9 mouse cellular contexts compared by ENCODE assay signal in the genomic region with DNA sequence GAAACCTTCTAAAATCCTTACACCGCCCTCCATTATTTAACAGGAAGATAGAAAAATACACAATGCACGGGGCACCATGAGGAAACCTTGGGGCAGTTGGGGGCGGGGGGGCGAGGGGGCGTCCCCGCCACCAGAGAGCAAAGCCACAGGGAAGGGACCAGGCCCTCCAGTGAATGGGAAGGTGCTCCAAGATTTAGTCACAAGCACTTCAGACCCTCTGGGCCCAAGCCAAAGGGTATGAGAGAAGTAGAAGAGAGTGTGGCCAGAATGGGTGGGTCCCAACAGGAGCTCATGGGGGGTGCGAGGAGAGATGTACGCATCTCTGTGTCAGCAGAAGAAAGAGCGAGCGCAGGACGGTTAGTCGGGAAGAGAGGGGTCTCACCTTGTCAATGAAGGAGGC. TPM values are rescaled to one million over a fixed set of nuclear protein-coding genes. Genes with fewer than 3 reads are reported as not detected.
A peak's percentile ranks its signal among the peaks of the same experiment; 100 is the strongest.
DNase-seq lines count a peak whose midpoint lies in the region; ATAC-seq and TF ChIP-seq lines count a peak whose summit lies in the region.
"Had no signal": no experiment of that assay in that cellular context is flagged by ENCODE, and none has a peak within 500 bp of the region (broad histone marks: within the 10 kb centered on the region; RNA-seq: fewer than 3 reads in every experiment).

No protein-coding gene starts in this region.

- H3K27me3 ChIP-seq in heart, postnatal 0 days (ENCODE audit: control insufficient read depth, insufficient read depth, low read length): peaks cover 38% of the 10 kb centered on the region; the same call in 1 of the 2 replicates
- H3K27me3 ChIP-seq in forebrain, embryonic 10.5 days (ENCODE audit: poor library complexity, severe bottlenecking): peaks cover 92% of the 10 kb centered on the region
- H3K27me3 ChIP-seq in limb, embryonic 12.5 days: peaks cover 64% of the 10 kb centered on the region
- H3K27me3 ChIP-seq in midbrain, embryonic 16.5 days (ENCODE audit: control insufficient read depth, insufficient read depth, low read depth, low read length): peaks cover 37% of the 10 kb centered on the region

- no peak for TF ChIP-seq CTCF in heart, postnatal 0 days (IDR thresholded peaks at IDR 0.05; ENCODE audit: low read depth)

- WGBS in heart, postnatal 0 days: 25% methylated on average over 12 of the region's 12 CpGs
- 8% methylated on average over 12 of the region's 12 CpGs for WGBS in forebrain, embryonic 10.5 days
- WGBS in limb, embryonic 12.5 days: 16% methylated on average over 12 of the region's 12 CpGs
- WGBS in midbrain, embryonic 16.5 days: 19% methylated on average over 9 of the region's 12 CpGs

- no peak for DNase-seq in heart, postnatal 0 days (ENCODE audit: low spot score)
- DNase-seq in heart, postnatal 36 days: no peak
- DNase-seq in forebrain, embryonic 10.5 days (ENCODE audit: extremely low spot score, low spot score): no peak
- no peak for DNase-seq in gastrocnemius, adult 18-20 months (ENCODE audit: low spot score)
- DNase-seq in T-cell, adult 2 months (ENCODE audit: low spot score): no peak
- no peak for DNase-seq in spleen, postnatal 10 days (ENCODE audit: low spot score in 2 of 2)

- H3K36me3 ChIP-seq in heart, postnatal 0 days (replicated peaks; ENCODE audit: control insufficient read depth, insufficient read depth, low read length): no peaks in the 10 kb centered on the region
- no peaks in the 10 kb centered on the region for H3K36me3 ChIP-seq in forebrain, embryonic 10.5 days (replicated peaks)
- H3K36me3 ChIP-seq in limb, embryonic 12.5 days: no peaks in the 10 kb centered on the region
- no peaks in the 10 kb centered on the region for H3K36me3 ChIP-seq in midbrain, embryonic 16.5 days (ENCODE audit: control insufficient read depth, insufficient read depth, low read length)

- peak overlapping the region; percentile 62 for H3K4me2 ChIP-seq in heart, postnatal 0 days (ENCODE audit: low read depth, low read length)
- H3K4me2 ChIP-seq in limb, embryonic 12.5 days: peak overlapping the region; percentile 60
- H3K4me2 ChIP-seq in midbrain, embryonic 16.5 days (ENCODE audit: low read length): peak overlapping the region; percentile 42

- H3K4me1 ChIP-seq in heart, postnatal 0 days (ENCODE audit: control insufficient read depth, insufficient read depth): peaks cover 4% of the 10 kb centered on the region
- H3K4me1 ChIP-seq in forebrain, embryonic 10.5 days: peaks cover 52% of the 10 kb centered on the region
- H3K4me1 ChIP-seq in limb, embryonic 12.5 days (replicated peaks): peaks cover 36% of the 10 kb centered on the region
- H3K4me1 ChIP-seq in midbrain, embryonic 16.5 days (ENCODE audit: control insufficient read depth, insufficient read depth, low read length): peaks cover 17% of the 10 kb centered on the region

- intact Hi-C loops in heart, postnatal 36 days (cut with DNase I): no loop called here

- no peaks in the 10 kb centered on the region for H3K9me3 ChIP-seq in heart, postnatal 0 days (replicated peaks; ENCODE audit: control insufficient read depth, low read length)
- H3K9me3 ChIP-seq in forebrain, embryonic 10.5 days: no peaks in the 10 kb centered on the region
- no peaks in the 10 kb centered on the region for H3K9me3 ChIP-seq in limb, embryonic 12.5 days
- no peaks in the 10 kb centered on the region for H3K9me3 ChIP-seq in midbrain, embryonic 16.5 days (replicated peaks; ENCODE audit: control insufficient read depth, low read length, poor library complexity, severe bottlenecking)

- ATAC-seq in heart, postnatal 0 days (ENCODE audit: insufficient read depth, low read depth): no peak
- no peak for ATAC-seq in limb, embryonic 12.5 days (ENCODE audit: insufficient number of reproducible peaks, insufficient read depth, low FRiP score, low TSS enrichment, low read depth)
- no peak for ATAC-seq in midbrain, embryonic 16.5 days

- H3K4me3 ChIP-seq in heart, postnatal 0 days (ENCODE audit: low read depth, low read length): peak overlapping the region; percentile 40
- peak overlapping the region; percentile 53 for H3K4me3 ChIP-seq in forebrain, embryonic 10.5 days
- H3K4me3 ChIP-seq in limb, embryonic 12.5 days (replicated peaks): peak overlapping the region; percentile 36
- no peak overlapping the region; the same call in 1 of the 2 replicates for H3K4me3 ChIP-seq in midbrain, embryonic 16.5 days (ENCODE audit: low read depth, low read length)
- H3K4me3 ChIP-seq: myocyte had no signal

- TF ChIP-seq EP300 in heart, postnatal 0 days (IDR thresholded peaks at IDR 0.05; ENCODE audit: low read depth): no peak

- H3K27ac ChIP-seq in heart, postnatal 0 days (ENCODE audit: low read depth): no peak overlapping the region
- H3K27ac ChIP-seq in forebrain, embryonic 10.5 days: peak overlapping the region; percentile 82
- no peak overlapping the region for H3K27ac ChIP-seq in limb, embryonic 12.5 days
- H3K27ac ChIP-seq in midbrain, embryonic 16.5 days (ENCODE audit: low read length): no peak overlapping the region

- H3K9ac ChIP-seq in heart, postnatal 0 days (replicated peaks; ENCODE audit: low read depth, low read length): peak overlapping the region; percentile 24; the same call in 1 of the 2 replicates
- no peak overlapping the region for H3K9ac ChIP-seq in limb, embryonic 12.5 days (replicated peaks)
- H3K9ac ChIP-seq in midbrain, embryonic 16.5 days (ENCODE audit: low read depth, low read length): no peak overlapping the region

RNA-seq across cellular contexts. Expression of a gene that starts 0.8 kb away (rescaled TPM):
- 19.0 and 110 TPM in 2 replicates for total RNA-seq in heart, postnatal 0 days (2014; rRNA removed; ENCODE audit: low replicate concordance)
- 7.2 and 10.0 TPM in 2 replicates for polyA plus RNA-seq in heart, postnatal 0 days (2015; fragmentation: Nextera tagmentation; extraction: Ambion mirVana)
- 1 to 10 TPM; 1.4 to 2.5 TPM for total RNA-seq in heart, postnatal 36 days (2021)
- polyA plus RNA-seq in forebrain, embryonic 10.5 days (2016; fragmentation: Nextera tagmentation; extraction: Ambion mirVana): 32.6 and 35.6 TPM in 2 replicates
- 10.3 and 11.3 TPM in 2 replicates for polyA plus RNA-seq in limb, embryonic 12.5 days (2016; fragmentation: Nextera tagmentation; extraction: Ambion mirVana)
- polyA plus RNA-seq in midbrain, embryonic 16.5 days (2015; fragmentation: Nextera tagmentation; extraction: Ambion mirVana): 2.2 TPM in 2 replicates
- total RNA-seq in gastrocnemius, adult 18-20 months (2021): under 1 TPM; 0.16 to 0.21 TPM

RNA-seq across cellular contexts. Expression of a gene that starts 24.5 kb away (rescaled TPM):
- 12.9 and 75.9 TPM in 2 replicates for total RNA-seq in heart, postnatal 0 days (2014; rRNA removed; ENCODE audit: low replicate concordance)
- 15.0 and 15.3 TPM in 2 replicates for polyA plus RNA-seq in heart, postnatal 0 days (2015; fragmentation: Nextera tagmentation; extraction: Ambion mirVana)
- 1 to 10 TPM; 2.5 to 5.1 TPM for total RNA-seq in heart, postnatal 36 days (2021)
- polyA plus RNA-seq in forebrain, embryonic 10.5 days (2016; fragmentation: Nextera tagmentation; extraction: Ambion mirVana): 34.4 and 37.1 TPM in 2 replicates
- 21.2 and 21.5 TPM in 2 replicates for polyA plus RNA-seq in limb, embryonic 12.5 days (2016; fragmentation: Nextera tagmentation; extraction: Ambion mirVana)
- 3.8 and 5.1 TPM in 2 replicates for polyA plus RNA-seq in midbrain, embryonic 16.5 days (2015; fragmentation: Nextera tagmentation; extraction: Ambion mirVana)
- total RNA-seq in gastrocnemius, adult 18-20 months (2021): 1 to 10 TPM in 1 of 2 experiments, under 1 TPM in 1; 0.48 to 1.1 TPM
- polyA plus RNA-seq: myocyte had no signal

RNA-seq across cellular contexts. Expression of a gene that starts 49.4 kb away (rescaled TPM):
- not detected in 2 replicates for total RNA-seq in heart, postnatal 0 days (2014; rRNA removed; ENCODE audit: low replicate concordance)
- polyA plus RNA-seq in heart, postnatal 0 days (2015; fragmentation: Nextera tagmentation; extraction: Ambion mirVana): not detected in 2 replicates
- not detected for total RNA-seq in heart, postnatal 36 days (2021)
- polyA plus RNA-seq in forebrain, embryonic 10.5 days (2016; fragmentation: Nextera tagmentation; extraction: Ambion mirVana): not detected in 2 replicates
- polyA plus RNA-seq in limb, embryonic 12.5 days (2016; fragmentation: Nextera tagmentation; extraction: Ambion mirVana): not detected in 2 replicates
- not detected in 2 replicates for polyA plus RNA-seq in midbrain, embryonic 16.5 days (2015; fragmentation: Nextera tagmentation; extraction: Ambion mirVana)
- not detected for total RNA-seq in gastrocnemius, adult 18-20 months (2021)
- polyA plus RNA-seq: myocyte had no signal
